In the genomic region with DNA sequence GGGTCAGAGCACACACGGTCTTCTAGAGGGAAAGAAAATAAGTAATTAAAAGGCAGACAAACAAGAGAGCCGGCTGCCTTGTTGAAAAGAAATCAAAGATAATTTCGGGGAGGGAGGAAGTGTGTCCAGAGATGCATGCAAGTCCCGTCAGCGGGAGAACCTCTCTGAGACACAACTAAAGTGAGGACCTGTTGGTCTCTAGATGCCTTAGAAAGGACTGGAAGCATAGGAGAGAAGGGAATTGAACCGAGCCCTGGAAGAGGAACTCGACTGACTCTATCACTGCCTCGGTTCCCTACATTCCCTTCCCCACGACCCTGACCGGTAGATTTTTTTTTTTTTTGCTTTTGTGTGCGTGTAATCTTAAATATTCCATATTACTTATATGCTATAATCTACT, we compare ENCODE assay signal across 8 mouse cellular contexts. TPM values are rescaled to one million over a fixed set of nuclear protein-coding genes. Genes with fewer than 3 reads are reported as not detected.
A peak's percentile ranks its signal among the peaks of the same experiment; 100 is the strongest.
DNase-seq lines count a peak whose midpoint lies in the region; ATAC-seq and TF ChIP-seq lines count a peak whose summit lies in the region.

No protein-coding gene starts in this region.

- H3K27me3 ChIP-seq in embryonic facial prominence, embryonic 14.5 days (replicated peaks; ENCODE audit: control insufficient read depth, insufficient read depth, low read length), result peaks cover 15% of the 10 kb centered on the region; the same call in 1 of the 2 replicates
- peaks cover 38% of the 10 kb centered on the region for H3K27me3 ChIP-seq in intestine, postnatal 0 days (replicated peaks; ENCODE audit: control insufficient read depth, insufficient read depth, low read length)
- no peaks in the 10 kb centered on the region for H3K27me3 ChIP-seq in neural tube, embryonic 13.5 days
- peaks cover 23% of the 10 kb centered on the region for H3K27me3 ChIP-seq in thymus, adult 2 months (ENCODE audit: control insufficient read depth, insufficient read depth, low read length)

- no peak for ATAC-seq in embryonic facial prominence, embryonic 14.5 days (ENCODE audit: low read depth)
- no peak for ATAC-seq in intestine, postnatal 0 days
- no peak for ATAC-seq in neural tube, embryonic 13.5 days (ENCODE audit: low read depth)
- ATAC-seq in CD4-positive, CD25-positive, alpha-beta regulatory T cell, adult 4 months, result no peak

- DNase-seq in layer of hippocampus, adult 2 months (ENCODE audit: low spot score in 2 of 2), result no peak
- DNase-seq in layer of hippocampus, adult 8-10 months (ENCODE audit: low spot score in 2 of 2), result no peak
- no peak for DNase-seq in embryonic facial prominence, embryonic 14.5 days (ENCODE audit: low spot score)
- DNase-seq in thymus, adult 2 months, result no peak
- no peak for DNase-seq in layer of hippocampus, adult 11-12 months (ENCODE audit: low spot score)

- no peak for TF ChIP-seq CTCF in layer of hippocampus, adult 2 months (conservative IDR thresholded peaks at IDR 0.05)
- TF ChIP-seq CTCF in intestine, postnatal 0 days (IDR thresholded peaks at IDR 0.05; ENCODE audit: low read depth), result no peak
- TF ChIP-seq CTCF in thymus, adult 2 months (IDR thresholded peaks at IDR 0.05; ENCODE audit: borderline replicate concordance, control insufficient read depth, extremely low read depth, insufficient read depth, low read length, poor library complexity), result no peak

- H3K9me3 ChIP-seq in embryonic facial prominence, embryonic 14.5 days (ENCODE audit: control insufficient read depth, low read length), result no peaks in the 10 kb centered on the region
- no peaks in the 10 kb centered on the region for H3K9me3 ChIP-seq in intestine, postnatal 0 days (ENCODE audit: control insufficient read depth)
- H3K9me3 ChIP-seq in neural tube, embryonic 13.5 days, result no peaks in the 10 kb centered on the region

- H3K4me3 ChIP-seq in layer of hippocampus, adult 2 months, result peak overlapping the region; percentile 99
- H3K4me3 ChIP-seq in embryonic facial prominence, embryonic 14.5 days (ENCODE audit: low read depth, low read length), result peak overlapping the region; percentile 76
- H3K4me3 ChIP-seq in intestine, postnatal 0 days (ENCODE audit: low read depth, low read length), result peak overlapping the region; percentile 67; the same call in 1 of the 2 replicates
- peak overlapping the region; percentile 90 for H3K4me3 ChIP-seq in neural tube, embryonic 13.5 days
- no peak overlapping the region for H3K4me3 ChIP-seq in thymus, adult 2 months (ENCODE audit: control insufficient read depth, insufficient read depth, low read length)

- no peaks in the 10 kb centered on the region for H3K36me3 ChIP-seq in embryonic facial prominence, embryonic 14.5 days (ENCODE audit: control insufficient read depth, insufficient read depth, low read length)
- no peaks in the 10 kb centered on the region for H3K36me3 ChIP-seq in intestine, postnatal 0 days (ENCODE audit: control insufficient read depth, insufficient read depth)
- no peaks in the 10 kb centered on the region for H3K36me3 ChIP-seq in neural tube, embryonic 13.5 days
- H3K36me3 ChIP-seq in thymus, adult 2 months (ENCODE audit: control insufficient read depth, insufficient read depth, low read length), result no peaks in the 10 kb centered on the region

- H3K9ac ChIP-seq in embryonic facial prominence, embryonic 14.5 days (ENCODE audit: low read depth, low read length), result peak overlapping the region; percentile 74
- H3K9ac ChIP-seq in intestine, postnatal 0 days (ENCODE audit: low read depth, low read length), result no peak overlapping the region
- H3K9ac ChIP-seq in neural tube, embryonic 13.5 days, result peak overlapping the region; percentile 78; the same call in 1 of the 2 replicates

- WGBS in embryonic facial prominence, embryonic 14.5 days, result 4% methylated on average over 11 of the region's 11 CpGs
- 12% methylated on average over 11 of the region's 11 CpGs for WGBS in intestine, postnatal 0 days
- 3% methylated on average over 11 of the region's 11 CpGs for WGBS in neural tube, embryonic 13.5 days
- 11% methylated on average over 11 of the region's 11 CpGs for WGBS in thymus, adult 2 months

- no peak for TF ChIP-seq POLR2A in thymus, adult 2 months (IDR thresholded peaks at IDR 0.05; ENCODE audit: control insufficient read depth, extremely low read depth, insufficient read depth, low read length, poor library complexity)

- H3K27ac ChIP-seq in layer of hippocampus, adult 2 months, result peak overlapping the region; percentile 98; the same call in 1 of the 2 replicates
- H3K27ac ChIP-seq in embryonic facial prominence, embryonic 14.5 days (replicated peaks; ENCODE audit: low read depth, low read length), result peak overlapping the region; percentile 89; the same call in 1 of the 2 replicates
- no peak overlapping the region for H3K27ac ChIP-seq in intestine, postnatal 0 days (ENCODE audit: low read depth, low read length)
- peak overlapping the region; percentile 92 for H3K27ac ChIP-seq in neural tube, embryonic 13.5 days (replicated peaks)
- H3K27ac ChIP-seq in thymus, adult 2 months (ENCODE audit: control insufficient read depth, insufficient read depth, low read length), result no peak overlapping the region

- peaks cover 17% of the 10 kb centered on the region; the same call in 1 of the 2 replicates for H3K4me1 ChIP-seq in embryonic facial prominence, embryonic 14.5 days (ENCODE audit: control insufficient read depth, insufficient read depth, low read length)
- H3K4me1 ChIP-seq in intestine, postnatal 0 days (replicated peaks; ENCODE audit: control insufficient read depth, insufficient read depth, low read length), result no peaks in the 10 kb centered on the region; the same call in 1 of the 2 replicates
- H3K4me1 ChIP-seq in neural tube, embryonic 13.5 days (replicated peaks), result peaks cover 35% of the 10 kb centered on the region
- peaks cover 17% of the 10 kb centered on the region for H3K4me1 ChIP-seq in thymus, adult 2 months (replicated peaks; ENCODE audit: control insufficient read depth, insufficient read depth, low read length)

- peak overlapping the region; percentile 92 for H3K4me2 ChIP-seq in embryonic facial prominence, embryonic 14.5 days (ENCODE audit: low read depth, low read length)
- peak overlapping the region; percentile 99 for H3K4me2 ChIP-seq in intestine, postnatal 0 days (replicated peaks; ENCODE audit: low read depth)
- peak overlapping the region; percentile 86 for H3K4me2 ChIP-seq in neural tube, embryonic 13.5 days

RNA-seq across cellular contexts. Expression of a gene that starts 0.8 kb away (rescaled TPM):
- total RNA-seq in layer of hippocampus, adult 2 months (2021), result 100 to 1,000 TPM; 237 to 250 TPM
- total RNA-seq in layer of hippocampus, adult 8-10 months (2022), result 100 to 1,000 TPM; 270 to 291 (median 280) TPM
- 75.1 and 76.2 TPM in 2 replicates for polyA plus RNA-seq in embryonic facial prominence, embryonic 14.5 days (2014; fragmentation: Nextera tagmentation; extraction: Ambion mirVana)
- polyA plus RNA-seq in intestine, postnatal 0 days (2015; fragmentation: Nextera tagmentation; extraction: Ambion mirVana), result 20.1 and 20.9 TPM in 2 replicates
- polyA plus RNA-seq in neural tube, embryonic 13.5 days (2015; fragmentation: Nextera tagmentation; extraction: Ambion mirVana), result 155 and 157 TPM in 2 replicates
- 5.9 and 7.9 TPM in 2 replicates for polyA plus RNA-seq in thymus, adult 2 months (2012; rRNA removed)
- polyA plus RNA-seq in CD4-positive, CD25-positive, alpha-beta regulatory T cell, adult 4 months (2017; shearing (Covaris generic)), result under 1 TPM; 0.34 to 0.50 TPM

Comparison
In these comparisons a context has a peak if more than half of its experiments do, and no peak if none do; other contexts are left out.
1. H3K27ac ChIP-seq: peak in layer of hippocampus, adult 2 months (single experiment), embryonic facial prominence, embryonic 14.5 days (single experiment) and neural tube, embryonic 13.5 days (single experiment); none in intestine, postnatal 0 days (single experiment) and thymus, adult 2 months (single experiment).
2. Peak in every context shown above with its lines, with median percentiles within 50 percentile points of each other: H3K4me2 ChIP-seq.